ENCODE assay signal across 8 mouse cellular contexts in genomic region chr12:55492184-55492898, GRCm38 (mm10). TPM values are rescaled to one million over a fixed set of nuclear protein-coding genes. Genes with fewer than 3 reads are reported as not detected.
DNase-seq lines count a peak whose midpoint lies in the region; ATAC-seq and TF ChIP-seq lines count a peak whose summit lies in the region.

Gene Nfkbia, minus strand, starts transcription at chr12:55492647.

- H3K4me2 ChIP-seq in lung, embryonic 15.5 days = peak within 1 kb of the TSS; percentile 80

- TF ChIP-seq CTCF in olfactory bulb, adult 2 months (IDR thresholded peaks at IDR 0.05; ENCODE audit: insufficient read depth, low read depth, low read length) = peak; percentile 33; the same call in 1 of the 2 replicates

- TF ChIP-seq POLR2A in olfactory bulb, adult 2 months (IDR thresholded peaks at IDR 0.05; ENCODE audit: insufficient read depth, low read depth, low read length) = peak; percentile 95

- DNase-seq in MN1 (ENCODE audit: low spot score) = peak; percentile 97
- DNase-seq in cerebellum, adult 9-10 months = peak; percentile 87
- peak; percentile 77 for DNase-seq in layer of hippocampus, adult 9-10 months (ENCODE audit: low spot score)
- DNase-seq in thymus, adult 18-20 months = peak; percentile 87 to 91

- H3K9me3 ChIP-seq in lung, embryonic 15.5 days = no peaks in the 10 kb centered on the region

- ATAC-seq in frontal cortex, adult (ENCODE audit: low TSS enrichment) = peak; percentile 83
- peak; percentile 57 to 60 for ATAC-seq in hematopoietic stem cell, adult 5-6 weeks (replicated peaks in 1 of 2; ENCODE audit: insufficient read depth in 1 of 2, low FRiP score in 2 of 2, low TSS enrichment in 1 of 2, low read depth in 1 of 2, poor library complexity in 2 of 2, severe bottlenecking in 2 of 2)
- peak; percentile 88 for ATAC-seq in lung, embryonic 15.5 days (ENCODE audit: borderline replicate concordance, extremely low read depth, low FRiP score, low TSS enrichment)

- peak within 1 kb of the TSS; percentile 100 for H3K27ac ChIP-seq in lung, embryonic 15.5 days
- H3K27ac ChIP-seq in olfactory bulb, adult 2 months (ENCODE audit: insufficient read depth, low read depth, low read length) = peak within 1 kb of the TSS; percentile 100

- no peaks in the 10 kb centered on the region for H3K27me3 ChIP-seq in lung, embryonic 15.5 days

- peak within 1 kb of the TSS; percentile 88 for H3K4me3 ChIP-seq in lung, embryonic 15.5 days
- peak within 1 kb of the TSS; percentile 100 for H3K4me3 ChIP-seq in olfactory bulb, adult 2 months (ENCODE audit: insufficient read depth, low read depth, low read length)

- under 1% methylated on average over 57 of the region's 58 CpGs for WGBS in lung, embryonic 15.5 days
- under 1% methylated on average over 57 of the region's 58 CpGs for WGBS in olfactory bulb, adult 2 months

- peaks cover 39% of the 10 kb centered on the region for H3K36me3 ChIP-seq in lung, embryonic 15.5 days

- H3K4me1 ChIP-seq in lung, embryonic 15.5 days = peaks cover 48% of the 10 kb centered on the region
- peaks cover 19% of the 10 kb centered on the region for H3K4me1 ChIP-seq in olfactory bulb, adult 2 months (ENCODE audit: control insufficient read depth, insufficient read depth, low read length)

- H3K9ac ChIP-seq in lung, embryonic 15.5 days = peak within 1 kb of the TSS; percentile 99

RNA-seq across cellular contexts. Expression of gene Nfkbia, which starts in this region (rescaled TPM):
- total RNA-seq in hematopoietic stem cell, adult 5-6 weeks (2017) = 101 and 133 TPM in 2 replicates
- 110 and 116 TPM in 2 replicates for polyA plus RNA-seq in lung, embryonic 15.5 days (2015; fragmentation: Nextera tagmentation; extraction: Ambion mirVana)
- polyA plus RNA-seq in olfactory bulb, adult 2 months (2012; ENCODE audit: insufficient read depth, insufficient read length, low replicate concordance, missing spikeins) = not detected in 2 replicates

Comparison
In these comparisons a context has a peak if more than half of its experiments do, and no peak if none do; other contexts are left out.
1. Peak in every context shown above with its lines: DNase-seq, ATAC-seq, H3K4me3 ChIP-seq and H3K27ac ChIP-seq.